Mouse (Mus musculus) common myeloid progenitor, adult 5-6 weeks (primary cell): Measurements from ENCODE around the gene Camk2d. TPM values are rescaled to one million over a fixed set of nuclear protein-coding genes. Genes with fewer than 3 reads are reported as not detected.
A peak's percentile ranks its signal among the peaks of the same experiment; 100 is the strongest.

Source experiments
- ATAC-seq: replicated peaks from 2 replicates; pipeline ENCODE4 v1.8.0; 2016; ENCODE audit warnings: low read depth, mild to moderate bottlenecking, moderate TSS enrichment, inconsistent platforms; ENCODE audit not compliant: poor library complexity, severe bottlenecking
- total RNA-seq: library from RNA; stranded (forward); fragments of 200-1000, 187-1606 nt; gene quantifications from 2 replicates; pipeline ENCODE4 v1.2.3, GENCODE M21; 2017

Gene Camk2d
- total RNA-seq, 1 experiment from 2014 or later, result 16.1 TPM

DNA sequence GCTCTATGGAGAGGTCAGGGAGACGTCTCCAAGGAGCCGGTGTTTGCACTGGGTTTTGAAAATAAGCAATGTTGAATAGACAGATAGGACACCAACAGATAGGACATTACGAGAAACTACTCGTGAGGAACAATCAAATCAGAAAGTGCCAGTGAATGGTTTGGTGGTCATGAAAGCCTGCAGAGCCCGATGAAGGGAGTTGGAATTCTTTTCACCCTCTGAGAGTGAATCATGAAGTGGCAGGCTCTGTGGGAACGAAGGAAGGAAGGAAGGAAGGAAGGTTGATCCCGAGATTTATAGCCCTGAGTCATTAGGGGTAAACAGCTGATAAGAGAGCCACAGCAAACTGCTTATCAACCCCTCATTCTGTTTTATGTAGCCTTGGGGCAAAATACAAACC, 15.5 kb downstream of the Camk2d start:
- peak; percentile 38 for ATAC-seq

DNA sequence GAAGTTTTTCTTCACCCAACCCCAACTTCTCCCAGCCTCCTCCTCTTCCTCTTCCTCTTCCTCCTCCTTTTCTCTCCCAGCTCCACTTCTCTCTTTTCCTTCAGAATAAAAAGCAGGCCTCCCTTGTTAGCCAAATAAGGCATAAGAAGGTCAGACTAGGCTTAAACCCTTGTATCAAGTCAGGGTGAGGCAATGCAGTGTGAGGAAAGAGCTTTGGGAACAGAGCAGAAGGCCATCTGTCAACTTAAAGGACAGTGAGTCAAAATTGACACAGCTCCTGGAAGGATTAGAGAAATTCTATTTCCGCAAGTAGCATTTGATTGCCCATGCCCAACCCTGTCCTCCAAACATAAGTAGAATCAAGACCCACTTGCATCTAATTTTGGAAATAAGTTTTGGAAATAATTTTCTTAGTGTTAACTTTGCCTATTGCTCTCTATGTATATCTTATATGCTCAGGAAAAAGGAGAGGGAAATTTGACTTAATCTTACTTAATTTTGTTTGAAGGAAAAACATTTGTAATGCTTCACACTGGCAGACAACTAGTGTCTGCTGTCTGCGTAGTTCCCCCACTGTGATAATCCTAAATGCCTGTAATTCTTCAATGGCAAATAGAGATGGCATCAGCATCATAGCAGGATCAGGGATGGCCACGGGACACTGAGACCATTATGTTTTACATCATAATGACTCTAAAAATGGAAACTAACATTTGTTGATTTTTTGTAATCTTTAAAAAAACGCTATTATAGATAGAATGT, 16.8 kb downstream of the Camk2d start:
- ATAC-seq, result no peak

DNA sequence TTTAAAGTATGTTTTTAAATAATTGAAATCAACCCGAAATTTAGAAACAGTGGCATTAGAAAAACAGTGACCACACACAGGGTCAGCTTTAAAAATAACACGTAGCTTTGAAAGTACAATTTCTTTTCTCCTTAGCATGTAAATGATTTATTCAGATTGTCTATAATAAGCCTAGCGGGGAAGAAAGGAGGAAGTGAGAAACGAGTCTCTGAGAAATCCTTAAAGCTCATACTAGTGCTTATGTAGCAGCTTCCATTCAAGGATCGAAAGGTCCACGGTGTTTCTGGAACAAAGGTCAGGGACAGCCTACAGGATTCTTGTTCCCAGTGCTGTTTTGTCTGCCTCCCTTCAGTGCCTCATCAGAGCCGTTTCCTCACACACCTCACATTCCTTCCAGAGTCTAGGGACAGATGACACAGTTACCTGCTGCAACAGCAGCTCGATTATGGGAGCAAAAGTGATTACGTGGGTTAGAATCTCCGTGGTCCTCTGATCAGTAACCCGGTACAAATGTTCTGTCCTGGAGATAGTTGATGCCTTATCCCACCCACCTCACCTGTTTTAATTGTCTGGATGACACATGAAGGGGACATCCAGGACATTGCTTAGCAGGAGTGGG, 17.5 kb downstream of the Camk2d start:
- no peak for ATAC-seq

DNA sequence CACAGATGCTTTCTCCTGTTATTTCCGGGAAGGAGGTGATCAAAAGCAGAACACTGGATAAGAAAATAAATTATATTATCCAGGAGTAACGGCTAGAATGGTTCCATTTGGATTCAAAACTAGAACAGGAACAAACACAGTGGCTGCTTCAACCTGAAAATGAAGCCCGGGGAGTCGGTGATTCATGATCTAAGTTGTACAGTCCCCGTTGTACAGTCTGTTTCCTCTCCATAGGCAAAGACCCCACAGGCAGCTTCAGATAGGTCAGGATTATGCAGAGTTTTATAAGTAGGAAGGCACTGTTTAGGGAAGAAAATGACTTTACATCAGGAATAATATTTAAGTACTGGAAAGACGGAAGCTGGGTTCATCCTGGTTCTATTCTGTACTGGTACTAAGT, 19.2 kb downstream of the Camk2d start:
- no peak for ATAC-seq

DNA sequence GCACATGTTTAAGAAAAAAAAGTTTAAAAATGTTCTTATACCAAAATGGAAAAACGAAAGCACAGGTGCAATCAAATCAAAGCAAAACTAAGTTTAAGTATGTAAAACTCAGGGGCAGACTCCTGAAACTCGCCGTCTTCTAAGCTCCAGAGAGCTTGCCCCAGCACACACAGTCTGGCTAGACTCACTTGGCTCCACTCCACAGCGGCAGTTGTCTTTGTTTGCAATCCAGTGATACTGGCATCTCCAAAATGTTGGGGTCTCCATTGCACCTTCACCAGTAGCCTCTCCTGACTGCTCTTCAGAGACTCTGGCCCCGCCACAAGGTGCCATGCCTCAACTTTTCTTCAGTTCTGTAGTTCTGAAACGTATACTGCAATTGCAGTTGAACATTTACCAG, 24.1 kb downstream of the Camk2d start:
- no peak for ATAC-seq

DNA sequence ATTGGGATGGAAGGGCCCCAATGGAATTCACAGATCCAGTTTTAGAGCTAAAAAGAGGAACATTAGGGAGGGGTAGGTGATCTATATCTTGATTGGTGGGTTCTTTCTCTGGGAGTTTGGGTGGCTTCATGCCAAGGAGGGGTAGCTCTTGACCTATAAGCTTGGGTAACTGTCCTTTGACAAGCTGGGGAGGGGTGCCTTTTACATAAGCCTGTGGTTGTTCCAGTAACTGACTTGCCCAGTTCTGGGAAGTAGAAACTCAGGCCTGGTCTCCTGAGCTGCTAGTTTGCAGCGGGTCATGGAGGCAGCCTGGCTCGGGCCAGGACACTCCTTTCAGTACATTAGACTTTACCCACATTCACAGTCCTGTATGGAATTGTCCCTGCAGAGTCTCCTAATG, 26.4 kb downstream of the Camk2d start:
- no peak for ATAC-seq

DNA sequence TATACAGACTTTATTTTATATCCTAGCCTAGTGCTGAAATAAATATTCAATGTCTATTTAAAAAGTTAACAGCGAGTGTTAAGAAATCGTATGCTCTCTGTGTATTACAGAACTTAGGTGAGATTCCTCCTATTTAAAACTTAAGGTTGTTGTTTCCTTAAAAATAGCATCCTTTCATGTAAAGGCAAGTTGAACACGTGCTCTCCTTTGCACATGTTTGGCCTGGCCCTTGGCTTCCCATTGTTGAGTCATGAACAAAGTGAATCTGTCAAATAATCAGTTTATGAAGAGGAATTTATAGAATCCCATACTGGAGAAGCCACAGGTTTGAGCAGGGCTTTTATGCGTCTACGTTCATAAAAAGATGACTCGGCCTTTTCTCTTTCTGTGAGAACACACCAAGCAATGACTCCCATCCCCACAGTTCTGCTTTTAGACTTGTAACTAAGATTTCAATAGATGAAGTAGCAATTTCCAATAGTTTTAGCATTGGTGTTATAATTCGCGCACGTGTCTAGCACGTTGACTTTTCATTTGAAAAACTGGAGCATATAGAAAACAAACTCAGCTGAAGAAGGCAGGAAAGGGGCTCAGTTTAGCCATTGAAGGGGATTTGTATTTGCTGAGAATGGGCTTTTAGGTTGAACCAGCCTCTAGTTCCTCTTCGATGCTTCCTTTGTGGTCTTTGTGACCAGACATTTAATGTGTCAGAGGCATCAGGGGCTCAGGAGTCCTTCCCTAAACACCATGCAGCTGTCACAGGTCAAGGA, 29.1 kb downstream of the Camk2d start:
- peak; percentile 84 for ATAC-seq

DNA sequence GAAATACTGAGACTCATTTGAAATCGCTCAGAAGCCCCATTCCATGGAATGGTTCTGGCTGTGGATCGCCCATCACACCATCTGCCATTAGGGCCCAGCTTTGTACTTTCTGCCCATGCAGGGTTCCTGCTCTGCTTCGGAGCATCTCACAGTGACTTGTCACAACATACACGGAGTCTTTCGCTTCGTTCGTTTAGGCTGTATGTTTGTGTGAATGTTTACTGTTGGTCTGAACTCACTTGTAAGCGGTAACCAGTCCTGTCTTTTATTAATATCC, 29.6 kb downstream of the Camk2d start:
- ATAC-seq, result no peak

DNA sequence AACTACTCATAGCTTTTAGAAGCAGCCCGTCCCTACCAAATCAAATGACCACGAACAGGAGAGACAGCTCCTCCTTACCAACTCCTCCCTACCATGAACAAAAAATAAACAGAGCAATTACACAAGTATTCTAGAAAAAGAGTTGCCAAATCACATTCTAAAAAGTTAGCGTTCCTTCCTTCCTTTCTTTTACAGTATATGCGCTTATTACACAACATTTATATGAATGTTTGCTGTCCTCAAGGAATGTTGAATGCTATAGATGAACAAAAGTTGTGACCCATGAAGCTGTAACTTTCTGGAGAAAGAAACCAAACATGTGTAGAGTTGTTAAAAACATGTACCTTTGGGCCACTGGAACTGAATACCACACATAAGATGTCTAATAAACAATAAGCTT, 31.9 kb downstream of the Camk2d start:
- no peak for ATAC-seq

DNA sequence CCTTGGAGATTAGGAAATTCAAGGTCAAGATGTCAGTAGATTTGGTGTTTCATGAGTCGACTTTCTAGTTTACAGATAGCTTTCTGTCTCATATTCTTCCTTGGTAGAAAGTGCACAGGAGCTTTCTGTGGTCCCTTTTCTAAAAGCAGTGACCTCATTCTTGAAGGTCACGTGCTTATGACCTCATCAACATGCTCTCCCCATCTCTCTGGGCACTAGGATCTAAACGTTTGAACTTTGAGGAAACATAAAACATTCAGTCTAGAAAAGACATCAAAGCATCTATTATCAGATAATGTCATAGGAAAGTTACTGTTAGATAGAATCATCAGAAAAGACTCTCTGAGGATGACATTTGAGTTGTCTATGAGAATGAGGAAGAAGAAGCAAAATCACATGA, 32.3 kb downstream of the Camk2d start:
- ATAC-seq, result no peak

DNA sequence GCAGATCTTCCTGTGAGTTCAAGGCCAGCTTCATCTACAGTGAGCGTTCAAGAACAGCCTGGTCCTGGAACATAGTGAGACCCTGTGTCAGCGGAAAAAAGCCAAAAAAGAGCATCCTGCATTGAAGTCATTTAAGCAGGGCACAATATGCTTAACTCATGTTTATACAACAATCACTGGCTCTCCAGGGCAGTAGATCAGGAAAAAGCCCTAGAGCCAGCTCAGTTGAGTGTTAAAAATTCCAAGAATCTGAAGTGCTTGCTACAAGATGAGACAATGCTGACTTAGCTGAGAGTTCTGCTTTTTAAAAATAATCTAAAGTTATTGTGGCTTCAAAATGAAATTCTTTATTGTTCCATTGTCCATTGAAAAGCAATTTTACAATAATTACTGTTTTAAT, 32.9 kb downstream of the Camk2d start:
- ATAC-seq, result no peak

DNA sequence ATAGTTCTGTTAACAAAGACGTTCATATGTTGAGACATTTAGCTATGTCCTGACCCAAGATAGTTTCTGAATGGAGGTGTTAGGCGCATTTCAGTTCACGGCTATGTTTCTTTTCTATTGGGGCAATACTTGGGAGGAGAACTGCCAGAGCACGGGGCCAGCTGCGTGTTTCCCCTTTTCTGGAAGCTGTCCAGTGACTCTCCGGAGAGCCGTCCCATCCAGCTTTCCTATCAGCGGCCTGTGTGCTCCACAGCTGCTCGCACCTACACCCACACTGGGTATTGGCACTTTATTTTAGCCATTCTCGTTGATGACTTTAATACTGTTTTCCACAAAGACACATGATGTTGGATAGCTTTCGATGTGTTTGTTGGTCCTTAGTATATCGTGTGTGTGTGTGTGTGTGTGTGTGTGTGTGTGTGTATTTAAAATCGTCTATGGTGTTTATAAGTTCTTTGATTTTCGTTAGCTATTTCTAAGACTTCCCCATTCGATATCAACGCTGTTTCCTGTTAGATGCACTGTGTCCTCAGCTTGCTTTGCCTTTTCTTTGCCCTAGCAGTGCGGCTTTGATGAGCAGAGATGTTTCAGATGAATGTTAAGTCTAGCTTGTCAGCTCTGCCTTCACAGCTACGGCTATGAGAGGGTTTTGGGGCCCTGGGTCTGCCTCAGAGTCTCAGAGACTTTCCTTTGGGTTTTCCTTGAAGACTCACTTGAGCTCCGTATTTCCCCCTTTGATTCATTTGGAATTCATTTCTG, 34.2 kb downstream of the Camk2d start:
- ATAC-seq, result peak; percentile 38; the same call in 1 of the 2 replicates

DNA sequence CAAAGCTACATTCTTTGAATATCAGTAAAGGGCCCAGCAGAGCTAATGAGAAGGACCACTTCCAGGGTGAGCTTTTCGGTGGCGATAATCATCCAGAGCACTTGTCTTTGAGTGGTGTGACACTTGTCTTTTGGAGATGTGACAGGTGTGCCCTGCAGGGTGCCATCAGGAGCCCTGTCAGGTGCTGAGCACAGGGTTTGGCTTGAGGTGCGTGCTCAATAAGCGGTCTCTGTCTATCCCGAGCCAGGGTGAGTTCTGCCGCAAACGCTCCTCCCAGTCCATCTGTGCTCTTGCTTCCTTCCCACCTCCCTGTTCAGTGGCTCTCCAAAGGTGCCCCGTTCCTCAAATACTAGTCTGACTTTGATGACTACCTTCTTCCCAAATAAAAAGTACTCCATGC, 35.5 kb downstream of the Camk2d start:
- ATAC-seq, result no peak

DNA sequence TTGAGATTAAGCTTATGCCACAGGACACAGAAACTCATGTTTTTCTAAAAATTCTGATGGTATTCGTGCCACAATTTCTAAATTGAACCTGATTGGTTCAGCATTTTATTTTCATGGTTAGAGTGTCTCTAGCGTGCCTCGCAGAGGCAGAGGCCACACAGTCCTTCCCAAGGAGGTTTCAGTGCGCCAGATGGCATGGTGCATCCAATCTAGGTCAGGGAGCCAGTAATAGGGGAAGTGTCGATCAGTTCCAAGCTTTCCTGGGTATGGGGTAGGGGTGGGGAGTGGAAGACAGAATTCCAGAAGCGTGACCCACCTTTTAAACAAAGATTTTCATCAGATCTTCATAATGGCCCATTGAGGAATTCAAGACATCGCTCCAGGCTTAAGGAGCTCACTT, 36.5 kb downstream of the Camk2d start:
- ATAC-seq, result no peak

DNA sequence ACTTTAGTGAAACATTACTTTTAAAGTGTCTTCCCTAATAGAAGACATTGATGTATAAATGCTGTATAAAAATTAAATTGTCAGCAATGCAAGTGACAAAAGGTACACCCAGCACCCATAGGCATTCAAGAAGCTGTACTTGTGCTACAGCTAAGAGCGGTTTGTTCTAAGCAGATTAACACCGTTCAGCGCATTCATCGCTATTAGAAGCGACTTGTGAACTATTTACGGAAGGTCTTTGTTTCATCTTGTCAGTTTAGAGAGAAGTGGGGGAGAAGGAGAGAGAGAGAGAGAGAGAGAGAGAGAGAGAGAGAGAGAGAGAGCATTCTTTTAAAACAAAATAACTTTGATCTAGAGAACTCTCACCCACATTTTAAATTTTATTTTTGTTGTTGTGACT, 38.1 kb downstream of the Camk2d start:
- no peak for ATAC-seq

DNA sequence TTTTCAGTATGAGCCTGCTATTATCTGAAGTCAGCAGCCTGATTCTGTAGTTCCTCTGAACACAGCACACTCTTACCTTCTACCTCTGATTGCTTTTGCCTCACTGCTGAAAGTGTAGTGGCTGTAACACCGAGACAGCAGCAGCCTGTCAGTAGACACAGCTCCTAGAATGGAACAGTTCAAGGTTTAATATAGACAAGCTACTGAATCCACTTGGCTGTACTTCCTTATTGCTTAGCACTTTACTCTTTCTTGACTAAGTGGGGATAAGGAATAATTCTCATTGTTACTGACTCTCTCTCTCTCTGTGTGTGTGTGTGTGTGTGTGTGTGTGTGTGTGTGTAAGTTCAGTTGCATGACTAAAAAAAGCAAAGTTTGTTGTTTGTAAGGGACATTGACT, 42.2 kb downstream of the Camk2d start:
- no peak for ATAC-seq

DNA sequence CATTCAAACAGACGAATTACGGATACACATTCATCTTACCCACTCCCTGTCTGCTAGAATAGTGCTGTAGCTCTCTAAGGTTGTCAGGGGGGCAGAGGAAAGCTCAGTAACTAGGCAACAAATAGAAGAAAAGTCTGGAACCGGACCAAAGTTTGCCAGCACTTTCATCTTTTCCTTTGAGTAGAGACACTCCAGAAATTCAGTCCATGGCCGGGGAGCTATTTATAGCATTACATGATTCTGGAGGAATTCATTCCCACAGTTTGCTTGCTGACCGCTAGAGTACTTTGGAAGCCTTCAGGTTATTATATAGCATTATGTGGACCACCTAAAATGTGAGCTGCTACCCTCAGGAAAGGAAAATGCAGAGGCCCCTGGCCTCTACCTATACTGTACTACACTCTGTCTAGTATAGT, 43.0 kb downstream of the Camk2d start:
- no peak for ATAC-seq

DNA sequence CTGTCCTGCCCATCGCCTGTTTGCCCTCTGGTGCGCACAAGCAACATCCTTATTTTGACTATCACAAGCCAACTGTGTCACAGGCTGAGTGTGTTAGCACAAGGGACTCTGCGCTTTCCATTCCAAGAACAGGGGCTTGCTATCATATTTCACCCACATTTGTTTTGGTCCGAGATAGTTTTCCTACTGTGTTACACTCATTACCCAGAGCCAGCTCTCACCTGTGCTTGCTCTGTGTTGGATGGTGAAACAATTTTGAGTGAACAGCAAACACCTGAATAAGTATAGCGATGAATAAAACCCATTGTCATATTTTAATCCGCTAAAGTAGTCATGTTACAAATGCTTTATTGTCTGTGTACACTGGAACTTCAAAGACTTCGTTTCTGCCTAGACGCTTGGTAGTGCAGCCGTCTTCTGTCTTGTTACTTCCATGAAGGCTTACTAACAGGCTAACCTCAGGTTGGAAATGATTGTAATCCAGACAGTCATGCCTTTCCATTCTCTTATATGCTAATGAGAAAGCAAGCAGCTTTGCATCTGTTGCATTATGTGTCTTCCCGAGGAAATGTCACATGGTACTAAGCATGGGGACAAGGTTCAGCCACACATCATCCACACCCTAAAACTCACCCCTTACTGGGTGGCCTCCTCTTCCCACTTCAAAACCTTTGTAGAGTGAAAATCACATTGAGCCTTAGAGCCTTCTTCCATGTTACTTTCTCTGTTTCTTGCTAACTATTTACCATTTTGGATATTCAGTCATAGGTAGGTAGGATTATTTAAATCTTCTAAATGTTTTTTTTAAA, 44.5 kb downstream of the Camk2d start:
- ATAC-seq, result no peak

DNA sequence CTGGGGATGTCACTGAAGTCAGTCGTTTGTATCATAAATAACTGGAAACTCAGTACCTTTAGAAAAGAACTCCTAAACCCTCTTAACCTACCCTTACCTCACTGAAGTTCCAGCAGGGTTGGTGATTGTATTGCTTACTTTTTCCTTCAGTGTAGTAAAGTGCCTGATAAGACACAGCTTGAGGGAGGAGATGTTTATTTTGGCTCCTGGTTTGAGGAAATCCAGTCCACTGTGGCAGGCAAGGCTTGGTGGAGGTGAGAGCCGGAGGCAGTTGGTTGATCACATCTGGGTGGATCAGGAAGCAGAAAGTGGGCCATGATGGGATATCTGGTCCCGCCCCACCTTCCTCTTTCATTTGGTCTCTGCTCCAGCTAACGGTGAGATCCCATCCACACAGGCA, 45.3 kb downstream of the Camk2d start:
- ATAC-seq, result no peak
